Mouse (Mus musculus): ENCODE measurements around the gene Cyth1.

DNA sequence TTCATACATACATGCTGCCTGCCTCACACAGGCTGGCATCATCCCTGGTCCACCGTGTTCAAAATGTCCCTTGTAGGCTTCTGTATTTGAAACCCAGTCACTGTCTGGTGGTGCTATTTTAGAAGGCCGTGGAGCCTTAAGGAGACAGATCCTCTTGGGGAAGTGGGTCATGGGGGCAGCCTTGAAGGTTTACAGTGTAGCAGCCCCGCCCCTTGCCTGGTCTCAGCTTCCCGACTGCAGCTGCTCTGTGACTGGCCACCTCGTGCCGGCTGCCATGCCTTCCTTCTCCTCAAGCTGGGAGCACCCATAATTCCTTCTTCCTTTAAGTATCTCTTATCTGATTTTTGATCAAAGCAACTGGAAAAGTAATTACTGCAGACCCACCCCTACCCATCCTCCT lies 113.1 kb downstream of the Cyth1 start:
- TF ChIP-seq GATA1 (IDR thresholded peaks at IDR 0.05; ENCODE audit: borderline replicate concordance, low read length) (no peak), FLI1 (IDR thresholded peaks at IDR 0.05; ENCODE audit: low read length) (no peak)
